Mouse (Mus musculus) megakaryocyte, embryonic 14.5 days (primary cell): ENCODE measurements around the gene Exosc7.

Experiments used
- FLI1 ChIP-seq: IDR thresholded peaks from 2 replicates; pipeline ENCODE4 v1.6.1; 2012; ENCODE audit warnings: low read length, inconsistent platforms, mixed read lengths
- GATA1 ChIP-seq: IDR thresholded peaks from 3 replicates; pipeline ENCODE4 v1.6.1; 2012; ENCODE audit warnings: mixed read lengths, low read length, inconsistent platforms, borderline replicate concordance

- no peak for TF ChIP-seq GATA1
- no peak for TF ChIP-seq FLI1
Observed at GRCm38 (mm10) chr9:123113931-123114330, 916 bp downstream of the Exosc7 start.
